Mouse (Mus musculus) inflammation-experienced regulatory T-cells, adult 6 months (primary cell): Measurements from ENCODE around the gene Ucp2. TPM values are rescaled to one million over a fixed set of nuclear protein-coding genes. Genes with fewer than 3 reads are reported as not detected.
"Not testable (repeated sequence)": the region's sequence is repeated elsewhere in the genome, so short reads cannot be mapped to it uniquely, and the experiment has no call there.

Experiments
- ATAC-seq: one replicate; pipeline ENCODE4 v1.8.0; 2017
- polyA plus RNA-seq, 3 experiments: library from polyadenylated mRNA; unstranded; fragments of 100-300 nt; shearing (Covaris generic); gene quantifications; one replicate each; pipeline ENCODE4 v1.2.1; 2017

Ucp2 gene
- polyA plus RNA-seq, 3 experiments from 2014 or later: 1,111 to 1,581 (median 1,117) TPM

DNA sequence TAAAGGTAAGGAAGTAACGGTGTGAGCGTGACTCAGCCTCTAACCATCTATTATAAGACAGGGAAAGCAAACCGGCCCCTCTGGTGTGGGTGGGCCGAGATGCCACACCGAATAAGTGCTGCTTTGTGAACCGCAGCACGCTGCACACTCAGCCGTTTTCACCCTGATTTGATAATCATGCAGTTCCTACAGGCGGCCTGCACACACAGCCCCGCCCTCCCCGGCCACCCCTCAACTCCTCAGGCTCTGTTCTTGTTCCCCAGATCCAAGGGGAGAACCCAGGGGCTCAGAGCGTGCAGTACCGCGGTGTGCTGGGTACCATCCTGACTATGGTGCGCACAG lies 13.3 kb upstream of the Ucp2 start:
- ATAC-seq: no peak

DNA sequence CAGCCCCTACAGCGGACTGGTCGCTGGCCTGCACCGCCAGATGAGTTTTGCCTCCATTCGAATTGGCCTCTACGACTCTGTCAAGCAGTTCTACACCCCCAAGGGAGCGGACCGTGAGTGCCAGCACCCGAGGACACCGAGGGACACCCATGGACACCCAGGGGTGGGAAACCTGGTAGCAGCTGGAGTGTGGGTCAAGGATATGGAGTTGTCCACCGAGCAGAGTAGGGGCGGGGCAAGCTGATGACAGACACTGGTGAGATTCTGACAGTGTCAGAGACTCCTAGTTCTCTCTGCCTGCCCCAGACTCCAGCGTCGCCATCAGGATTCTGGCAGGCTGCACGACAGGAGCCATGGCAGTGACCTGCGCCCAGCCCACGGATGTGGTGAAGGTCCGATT lies 13.0 kb upstream of the Ucp2 start:
- ATAC-seq: no peak

DNA sequence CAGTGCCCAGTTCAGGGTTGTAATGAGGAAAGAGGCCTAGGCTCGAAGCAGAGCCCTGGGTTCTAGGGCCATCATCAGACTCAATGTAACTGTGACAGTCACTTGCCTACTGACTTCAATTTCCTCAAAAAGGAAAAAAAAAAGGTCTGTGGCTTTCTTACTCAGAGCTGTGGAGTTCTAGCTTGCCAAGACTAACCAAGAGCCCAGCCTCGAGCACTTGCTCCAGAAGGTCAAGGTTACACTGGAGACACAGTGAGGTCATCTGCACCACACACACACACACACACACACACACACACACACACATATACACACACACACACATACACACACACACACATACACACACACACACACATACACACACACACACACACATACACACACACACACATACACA lies 11.1 kb upstream of the Ucp2 start:
- not testable (repeated sequence) for ATAC-seq

GRCm38 (mm10) chr7:100484493-100484892 lies 8.6 kb upstream of the Ucp2 start:
- ATAC-seq: no peak

GRCm38 (mm10) chr7:100487301-100487700 lies 5.8 kb upstream of the Ucp2 start:
- ATAC-seq: no peak

DNA sequence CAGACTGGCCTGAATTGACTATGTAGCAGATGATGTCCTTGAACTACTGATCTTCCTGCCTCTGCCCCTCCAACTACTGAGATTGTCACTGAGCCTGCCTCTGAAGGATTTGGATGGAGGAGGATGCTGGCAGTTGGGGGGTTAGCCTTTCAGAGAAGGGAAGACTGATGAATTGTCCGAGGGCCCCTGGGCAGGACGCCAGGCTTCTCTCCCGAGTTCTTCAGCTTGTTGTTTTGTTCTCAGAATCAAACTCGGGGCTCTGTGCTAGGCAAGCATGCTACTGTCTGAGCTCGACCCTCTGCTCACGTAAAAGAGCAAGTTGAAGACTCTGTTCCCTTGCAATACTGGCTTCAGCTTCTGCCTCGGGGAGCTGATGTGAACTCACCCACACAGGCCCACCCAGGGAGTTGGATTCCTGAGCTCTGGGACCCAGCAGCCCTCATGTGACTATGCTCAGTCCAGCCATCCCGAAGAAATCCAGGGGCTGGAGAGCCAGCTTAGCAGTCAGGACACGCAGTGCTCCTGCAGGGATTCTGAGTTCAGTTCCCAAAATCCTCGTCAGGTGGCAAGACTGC lies 4.6 kb upstream of the Ucp2 start:
- no peak for ATAC-seq

DNA sequence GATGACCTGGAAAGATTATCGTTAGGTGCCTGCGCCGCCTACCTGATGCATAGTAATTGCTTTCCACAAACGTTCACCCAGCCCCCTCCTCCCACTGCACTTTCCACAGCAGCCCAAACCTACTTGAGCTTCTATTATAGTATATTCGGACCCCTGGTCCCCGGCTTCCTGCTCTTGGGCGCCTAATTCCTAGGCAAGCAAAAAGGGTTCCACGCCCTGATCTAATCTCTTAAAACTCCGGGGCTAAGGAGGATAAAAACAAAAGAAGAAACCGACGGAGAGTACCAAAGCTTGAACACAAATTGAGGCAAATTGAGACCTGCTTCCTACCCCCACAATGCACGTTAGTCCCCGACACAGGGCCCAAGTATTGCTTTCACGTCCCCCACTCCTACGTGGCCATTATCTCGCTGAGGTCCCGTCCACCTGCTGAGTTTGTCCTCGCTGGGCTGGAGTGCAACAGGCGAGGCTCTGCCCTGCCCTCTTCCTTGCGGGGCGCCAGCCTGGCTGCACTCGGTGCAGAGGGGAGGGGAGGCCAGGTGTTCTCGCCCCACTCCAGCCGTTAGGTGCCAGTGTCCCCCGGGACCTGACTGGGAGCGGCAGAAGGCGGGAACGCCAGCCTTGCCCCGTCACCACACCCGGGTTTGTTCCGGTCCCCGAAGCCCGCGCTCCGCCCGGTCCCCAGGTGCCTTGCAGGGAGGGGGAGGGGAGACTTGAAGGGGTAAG lies 583 bp upstream of the Ucp2 start:
- peak; percentile 19 for ATAC-seq

DNA sequence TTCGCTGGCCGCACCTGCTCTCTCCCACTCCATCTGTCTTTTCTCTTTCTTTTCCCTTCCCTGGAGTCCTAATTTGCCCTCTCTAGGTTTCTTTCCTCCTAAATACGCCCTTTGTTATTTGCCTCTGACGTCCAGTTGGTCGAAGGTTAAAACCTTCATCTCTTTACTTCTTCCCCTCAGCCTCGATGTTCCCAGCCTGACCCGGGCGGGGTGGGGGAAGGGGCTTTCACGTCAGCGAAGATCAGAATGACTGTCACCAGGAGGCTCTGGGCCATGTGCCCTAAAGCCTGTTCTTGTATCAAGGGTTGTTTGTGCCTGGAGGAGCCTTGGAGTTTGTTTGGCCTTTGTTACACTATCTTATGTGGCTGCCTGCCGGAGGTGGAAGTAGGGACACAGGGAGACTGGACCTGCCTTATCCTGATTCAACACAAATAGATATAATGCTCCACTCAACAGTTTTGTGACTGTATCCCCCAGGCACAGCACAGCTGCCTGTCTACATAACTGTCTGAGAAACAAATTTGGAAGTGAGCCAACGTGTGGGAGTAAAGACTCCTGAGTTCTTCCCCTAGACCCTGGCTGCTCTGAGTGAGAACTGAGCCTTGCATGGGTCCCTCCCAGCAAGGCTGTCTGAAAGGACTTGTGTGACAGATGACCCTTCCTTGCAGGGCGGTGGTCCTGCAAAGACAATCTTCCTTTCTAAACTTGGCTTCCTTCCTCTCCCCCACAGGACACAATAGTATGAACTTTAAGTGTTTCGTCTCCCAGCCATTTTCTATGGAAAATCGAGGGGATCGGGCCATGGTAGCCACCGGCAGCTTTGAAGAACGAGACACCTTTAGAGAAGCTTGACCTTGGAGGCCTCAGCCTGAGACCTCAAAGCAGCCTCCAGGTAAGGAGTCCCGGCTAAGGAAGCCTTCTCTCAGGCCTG lies 612 bp downstream of the Ucp2 start:
- peak; percentile 19 for ATAC-seq

GRCm38 (mm10) chr7:100494415-100494831 lies 1.3 kb downstream of the Ucp2 start:
- no peak for ATAC-seq

DNA sequence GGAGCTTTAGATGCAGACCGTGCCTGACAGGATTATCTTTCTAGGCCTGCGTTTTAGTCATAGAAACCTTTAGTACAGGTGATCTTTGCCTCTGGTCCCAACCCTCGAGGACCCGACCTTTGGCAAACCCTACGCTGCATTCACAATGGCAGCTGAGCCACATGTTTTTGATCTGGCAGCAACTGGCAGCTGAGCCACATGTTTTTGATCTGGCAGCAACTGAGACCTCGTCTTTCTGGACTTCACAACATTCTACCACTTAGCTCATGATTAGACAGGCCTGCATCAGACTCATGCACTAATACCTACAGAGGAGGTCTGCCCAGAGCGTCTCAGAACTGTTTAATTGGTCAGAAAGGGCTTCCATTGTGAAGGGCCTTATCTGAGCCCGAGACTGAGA lies 1.9 kb downstream of the Ucp2 start:
- no peak for ATAC-seq

GRCm38 (mm10) chr7:100495581-100496251 lies 2.6 kb downstream of the Ucp2 start:
- ATAC-seq: peak; percentile 78

- ATAC-seq: no peak
Measured at GRCm38 (mm10) chr7:100496371-100496770, 3.2 kb downstream of the Ucp2 start.

DNA sequence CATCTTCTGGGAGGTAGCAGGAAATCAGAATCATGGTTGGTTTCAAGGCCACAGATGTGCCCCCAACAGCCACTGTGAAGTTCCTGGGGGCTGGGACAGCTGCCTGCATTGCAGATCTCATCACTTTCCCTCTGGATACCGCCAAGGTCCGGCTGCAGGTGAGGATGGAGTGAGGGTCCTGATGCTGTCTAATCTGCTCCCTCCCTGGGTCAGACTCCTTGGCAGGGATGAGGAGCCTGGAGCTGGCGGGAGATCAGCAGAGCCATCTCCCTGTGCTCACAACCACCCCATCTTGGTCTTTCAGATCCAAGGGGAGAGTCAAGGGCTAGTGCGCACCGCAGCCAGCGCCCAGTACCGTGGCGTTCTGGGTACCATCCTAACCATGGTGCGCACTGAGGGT lies 3.7 kb downstream of the Ucp2 start:
- no peak for ATAC-seq

DNA sequence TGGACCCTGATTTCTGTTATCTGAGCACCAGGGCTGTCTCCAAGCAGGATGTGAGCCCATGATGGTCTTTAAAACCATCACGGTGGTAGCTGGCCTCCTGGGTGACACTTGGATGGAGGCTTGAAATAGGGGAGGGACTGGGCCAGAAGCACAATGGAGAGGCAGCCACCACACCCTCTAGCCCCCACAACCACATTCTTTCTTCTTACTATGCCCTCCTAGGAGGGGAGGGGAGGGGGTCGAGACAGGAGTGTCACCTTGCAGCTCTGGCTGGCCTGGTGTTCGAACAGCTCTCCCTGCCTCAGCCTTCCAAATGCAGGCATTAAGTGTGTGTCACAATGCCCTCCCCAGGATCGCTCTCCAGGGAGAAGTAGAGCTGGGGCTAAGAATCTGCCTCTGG lies 4.3 kb downstream of the Ucp2 start:
- ATAC-seq: no peak

GRCm38 (mm10) chr7:100497982-100498381 lies 4.8 kb downstream of the Ucp2 start:
- ATAC-seq: no peak

- ATAC-seq: no peak
Measured at GRCm38 (mm10) chr7:100499465-100499864, 6.3 kb downstream of the Ucp2 start.

DNA sequence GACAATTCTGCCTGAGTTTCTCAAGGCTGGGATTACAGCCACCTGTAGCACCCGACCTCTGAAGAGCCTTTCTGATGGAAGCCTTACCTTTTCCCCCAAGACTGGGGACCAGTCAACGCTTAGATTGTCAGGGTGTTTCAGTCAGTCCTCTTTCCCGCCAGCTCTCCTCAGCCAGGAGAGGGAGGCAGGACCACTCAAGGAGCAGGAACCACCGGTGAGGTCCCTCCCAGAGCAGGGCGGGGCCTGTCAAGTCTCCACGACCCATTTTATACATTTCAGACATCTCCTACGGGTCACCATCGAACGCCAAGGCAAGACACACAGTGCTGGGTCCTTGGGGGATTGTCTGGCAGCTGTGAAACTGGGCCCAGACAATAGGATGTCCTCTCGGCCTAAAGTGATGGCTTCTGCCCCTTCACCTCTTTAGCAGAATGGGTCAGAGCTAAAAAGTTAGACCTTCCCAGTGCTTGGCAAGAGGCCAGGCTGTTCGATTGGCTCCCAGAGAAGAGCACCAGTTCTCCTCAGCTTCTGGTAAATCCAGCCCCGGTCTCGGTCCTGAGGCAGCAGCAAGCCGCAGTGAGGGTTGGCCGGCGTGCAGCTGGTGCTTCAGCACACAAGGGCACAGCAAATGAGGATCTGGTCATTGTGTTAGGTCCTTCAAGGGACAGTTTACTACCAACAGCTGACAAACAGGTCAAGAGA lies 7.3 kb downstream of the Ucp2 start:
- no peak for ATAC-seq

DNA sequence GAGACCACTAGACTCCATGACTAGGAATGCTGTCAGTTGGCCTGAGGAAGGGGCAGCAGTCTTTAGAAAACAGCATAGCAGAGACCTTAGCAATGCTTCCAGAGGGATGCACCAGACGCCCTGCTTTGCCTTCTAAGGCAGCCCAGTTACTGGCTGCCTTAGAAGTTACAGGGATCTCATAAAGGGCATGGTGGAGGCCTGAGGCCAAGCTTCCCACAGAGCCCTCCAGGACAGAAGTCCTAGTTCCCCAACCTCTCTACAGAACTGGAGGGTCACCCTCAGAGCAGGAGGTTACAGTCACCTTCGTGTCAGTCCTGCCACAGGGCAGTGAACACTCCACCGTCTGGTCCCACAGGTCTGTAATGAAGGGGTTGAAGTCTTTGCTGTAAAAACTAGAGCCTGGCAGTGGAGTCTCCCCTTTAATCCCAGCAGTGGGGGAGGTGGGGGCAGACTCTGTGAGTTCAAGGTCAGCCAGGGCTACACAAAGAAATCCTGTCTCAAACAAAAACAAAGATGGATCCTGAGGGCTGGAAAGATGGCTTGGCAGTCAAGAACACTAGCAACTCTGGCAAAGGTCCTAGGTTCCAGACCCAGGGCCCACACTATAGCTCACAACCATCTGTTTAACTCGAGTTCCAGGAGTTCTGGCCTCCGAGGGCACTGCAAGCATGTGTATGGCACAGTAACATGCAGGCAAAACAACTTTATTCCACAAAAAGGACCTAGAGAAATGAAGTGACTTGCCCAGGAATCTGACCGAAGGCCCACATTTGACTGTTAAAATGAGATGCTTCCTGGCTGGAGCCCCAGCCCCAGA lies 8.1 kb downstream of the Ucp2 start:
- ATAC-seq: no peak

GRCm38 (mm10) chr7:100501844-100502373 lies 8.8 kb downstream of the Ucp2 start:
- no peak for ATAC-seq

GRCm38 (mm10) chr7:100502374-100502922 lies 9.3 kb downstream of the Ucp2 start:
- ATAC-seq: no peak

DNA sequence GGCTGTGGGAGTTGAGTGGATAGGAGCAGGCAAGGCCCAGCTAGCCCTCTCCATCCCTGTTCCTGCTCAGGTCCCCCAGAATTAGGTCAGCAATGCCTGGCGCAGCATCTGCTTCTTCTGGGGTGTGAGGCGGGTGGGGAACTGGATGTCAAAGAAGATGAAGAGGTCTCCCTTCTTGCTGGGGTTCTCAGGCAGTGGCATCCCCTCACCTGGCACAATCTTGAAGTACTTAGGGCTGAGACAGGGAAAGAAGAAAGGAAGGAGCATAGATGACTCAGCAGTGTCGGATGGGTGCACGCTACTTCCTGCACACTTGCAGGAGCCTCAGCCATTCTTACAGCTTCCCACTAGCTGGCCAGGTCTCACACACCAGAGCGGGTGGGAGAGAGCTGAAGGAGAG lies 9.9 kb downstream of the Ucp2 start:
- ATAC-seq: peak; percentile 56
